Mouse (Mus musculus): ENCODE results near the gene Kcnj6. TPM values are rescaled to one million over a fixed set of nuclear protein-coding genes. Genes with fewer than 3 reads are reported as not detected.

The Kcnj6 gene
- polyA plus RNA-seq, 1 experiment from 2014 or later, result 0.19 TPM

DNA sequence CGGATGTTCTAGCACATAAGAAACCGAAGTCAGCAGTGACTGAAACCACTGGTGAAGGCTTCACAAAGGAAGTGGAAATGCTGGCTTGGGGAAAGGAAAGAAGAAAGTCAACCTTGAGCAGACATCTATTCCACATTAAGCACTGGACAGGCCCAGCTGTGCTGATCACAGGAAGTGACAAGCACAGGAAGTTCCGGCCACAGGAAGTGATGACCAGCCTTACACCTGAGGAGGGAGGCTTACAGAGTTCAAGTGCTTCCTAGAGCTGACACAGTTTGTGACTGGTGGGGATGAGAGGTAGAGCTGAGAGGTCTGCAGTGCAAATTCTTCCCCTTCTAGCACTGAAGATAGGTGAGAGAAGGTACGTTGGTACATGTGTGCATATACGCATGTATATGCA lies 151.5 kb downstream of the Kcnj6 start:
- 90% methylated on average over 5 of the region's 5 CpGs for WGBS
- Histone ChIP-seq H3K4me1 (ENCODE audit: control insufficient read depth, insufficient read depth, low read length) (no peaks in the 10 kb centered on the region), H3K9ac (ENCODE audit: low read length) (no peak overlapping the region), H3K27me3 (ENCODE audit: control insufficient read depth, insufficient read depth, low read length) (no peaks in the 10 kb centered on the region), H3K9me3 (replicated peaks; ENCODE audit: control insufficient read depth, low read length) (no peaks in the 10 kb centered on the region), H3K4me2 (ENCODE audit: low read depth, low read length) (no peak overlapping the region), H3K27ac (ENCODE audit: low read length) (no peak overlapping the region), H3K36me3 (ENCODE audit: control insufficient read depth, insufficient read depth, low read length) (no peaks in the 10 kb centered on the region), H3K4me3 (replicated peaks; ENCODE audit: low read length) (no peak overlapping the region)
- no peak for ATAC-seq (ENCODE audit: insufficient read depth, low FRiP score)

DNA sequence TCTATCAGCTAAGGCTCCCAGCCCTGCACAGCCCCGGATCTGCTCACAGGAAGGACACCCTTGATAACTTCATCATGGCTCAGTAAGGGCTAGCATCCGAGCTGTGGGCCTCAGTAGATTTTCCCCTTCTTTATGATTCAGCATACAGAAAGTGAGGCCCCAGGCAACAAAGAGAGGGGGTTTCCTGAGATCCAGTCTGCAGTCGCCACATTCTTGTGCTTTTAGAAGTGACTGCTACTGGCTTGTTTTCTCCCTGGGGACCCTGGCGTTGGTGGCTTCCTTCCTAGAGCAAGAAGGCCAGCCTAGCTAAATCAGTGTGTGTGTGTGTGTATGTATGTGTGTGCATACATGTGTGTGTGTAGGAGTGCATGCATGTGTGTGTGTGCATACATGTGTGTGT lies 152.7 kb downstream of the Kcnj6 start:
- Histone ChIP-seq H3K9ac (ENCODE audit: low read length) (no peak overlapping the region), H3K4me1 (ENCODE audit: control insufficient read depth, insufficient read depth, low read length) (no peaks in the 10 kb centered on the region), H3K27ac (ENCODE audit: low read length) (no peak overlapping the region), H3K9me3 (replicated peaks; ENCODE audit: control insufficient read depth, low read length) (no peaks in the 10 kb centered on the region), H3K4me2 (ENCODE audit: low read depth, low read length) (no peak overlapping the region), H3K36me3 (ENCODE audit: control insufficient read depth, insufficient read depth, low read length) (no peaks in the 10 kb centered on the region), H3K27me3 (ENCODE audit: control insufficient read depth, insufficient read depth, low read length) (no peaks in the 10 kb centered on the region), H3K4me3 (replicated peaks; ENCODE audit: low read length) (no peak overlapping the region)
- no peak for ATAC-seq (ENCODE audit: insufficient read depth, low FRiP score)
- 54% methylated on average over 4 of the region's 4 CpGs for WGBS

DNA sequence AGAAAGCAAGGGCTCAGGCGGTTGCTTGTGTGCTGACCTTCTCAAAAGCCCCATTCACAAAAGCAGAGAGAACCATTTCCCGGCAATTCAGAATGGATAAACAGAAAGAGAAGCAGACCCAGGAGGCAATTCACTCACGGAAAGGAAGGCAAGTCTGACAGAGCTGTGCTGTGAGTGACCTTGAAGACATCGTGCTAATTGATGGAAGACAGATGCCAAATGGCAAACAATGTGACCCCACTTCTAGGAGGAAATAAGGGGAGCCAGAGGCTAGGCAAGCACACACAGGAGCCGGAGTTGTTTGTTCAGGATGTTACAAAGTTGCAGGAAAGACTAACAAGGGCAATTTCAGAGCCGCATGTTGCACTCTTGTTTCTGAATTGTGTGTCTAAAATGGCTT lies 158.1 kb downstream of the Kcnj6 start:
- 22% methylated on average over 6 of the region's 6 CpGs for WGBS
- Histone ChIP-seq H3K36me3 (ENCODE audit: control insufficient read depth, insufficient read depth, low read length) (no peaks in the 10 kb centered on the region), H3K9me3 (replicated peaks; ENCODE audit: control insufficient read depth, low read length) (no peaks in the 10 kb centered on the region), H3K27me3 (ENCODE audit: control insufficient read depth, insufficient read depth, low read length) (no peaks in the 10 kb centered on the region), H3K4me1 (ENCODE audit: control insufficient read depth, insufficient read depth, low read length) (peaks cover 8% of the 10 kb centered on the region; the same call in 1 of the 2 replicates), H3K4me3 (replicated peaks; ENCODE audit: low read length) (no peak overlapping the region), H3K27ac (ENCODE audit: low read length) (no peak overlapping the region), H3K4me2 (ENCODE audit: low read depth, low read length) (no peak overlapping the region), H3K9ac (ENCODE audit: low read length) (no peak overlapping the region)
- no peak for ATAC-seq (ENCODE audit: insufficient read depth, low FRiP score)

DNA sequence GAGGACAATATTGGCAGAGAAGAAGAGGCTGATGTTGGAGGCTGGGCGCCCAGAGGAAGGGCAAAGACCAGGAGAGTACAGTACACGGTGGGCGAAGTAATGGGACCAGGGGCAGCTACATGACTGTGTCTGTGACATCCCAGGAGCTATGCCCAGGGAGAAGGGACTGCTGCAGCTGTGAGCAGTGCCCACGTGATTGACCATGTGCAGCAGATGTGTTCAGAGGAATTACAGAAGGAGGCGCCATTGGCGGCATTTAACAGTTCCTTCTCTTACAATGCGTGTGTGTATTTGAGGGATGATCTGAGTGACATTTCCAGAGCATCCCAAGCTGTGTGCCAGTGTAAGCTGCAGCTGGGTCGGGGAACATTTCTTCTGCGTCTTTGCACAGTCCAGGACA lies 159.6 kb downstream of the Kcnj6 start:
- H3K27ac ChIP-seq (ENCODE audit: low read length), result no peak overlapping the region
- 83% methylated on average over 9 of the region's 9 CpGs for WGBS
- peaks cover 8% of the 10 kb centered on the region; the same call in 1 of the 2 replicates for H3K4me1 ChIP-seq (ENCODE audit: control insufficient read depth, insufficient read depth, low read length)
- no peaks in the 10 kb centered on the region for H3K36me3 ChIP-seq (ENCODE audit: control insufficient read depth, insufficient read depth, low read length)
- no peak overlapping the region for H3K9ac ChIP-seq (ENCODE audit: low read length)
- H3K4me2 ChIP-seq (ENCODE audit: low read depth, low read length), result no peak overlapping the region
- H3K9me3 ChIP-seq (replicated peaks; ENCODE audit: control insufficient read depth, low read length), result no peaks in the 10 kb centered on the region
- no peaks in the 10 kb centered on the region for H3K27me3 ChIP-seq (ENCODE audit: control insufficient read depth, insufficient read depth, low read length)
- H3K4me3 ChIP-seq (replicated peaks; ENCODE audit: low read length), result no peak overlapping the region
- no peak for ATAC-seq (ENCODE audit: insufficient read depth, low FRiP score)

DNA sequence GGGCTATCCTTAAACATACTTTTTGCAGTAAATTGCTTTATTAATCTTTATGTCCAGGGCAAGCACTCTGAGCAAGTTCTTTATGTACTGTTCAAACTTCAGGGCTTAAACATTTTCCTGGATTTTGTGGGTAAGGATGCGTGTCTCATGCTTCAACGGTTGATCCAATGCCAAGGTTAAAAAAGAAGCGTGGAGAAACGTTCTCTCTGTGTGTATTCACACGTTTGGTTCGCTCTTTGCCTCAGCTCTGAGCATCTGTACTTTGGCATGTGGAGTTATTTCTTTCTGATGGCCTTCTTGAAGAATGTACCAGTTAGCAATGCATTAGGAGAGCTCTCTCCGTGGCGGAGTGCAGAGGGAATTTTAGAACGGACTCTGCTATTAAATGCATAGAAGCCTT lies 163.0 kb downstream of the Kcnj6 start:
- H3K4me2 ChIP-seq (ENCODE audit: low read depth, low read length), result no peak overlapping the region
- H3K36me3 ChIP-seq (ENCODE audit: control insufficient read depth, insufficient read depth, low read length), result no peaks in the 10 kb centered on the region
- ATAC-seq (ENCODE audit: insufficient read depth, low FRiP score), result no peak
- H3K9ac ChIP-seq (ENCODE audit: low read length), result no peak overlapping the region
- H3K4me1 ChIP-seq (ENCODE audit: control insufficient read depth, insufficient read depth, low read length), result peaks cover 5% of the 10 kb centered on the region; the same call in 1 of the 2 replicates
- H3K9me3 ChIP-seq (replicated peaks; ENCODE audit: control insufficient read depth, low read length), result no peaks in the 10 kb centered on the region
- 81% methylated on average over 9 of the region's 9 CpGs for WGBS
- H3K4me3 ChIP-seq (replicated peaks; ENCODE audit: low read length), result no peak overlapping the region
- H3K27me3 ChIP-seq (ENCODE audit: control insufficient read depth, insufficient read depth, low read length), result no peaks in the 10 kb centered on the region
- no peak overlapping the region for H3K27ac ChIP-seq (ENCODE audit: low read length)

DNA sequence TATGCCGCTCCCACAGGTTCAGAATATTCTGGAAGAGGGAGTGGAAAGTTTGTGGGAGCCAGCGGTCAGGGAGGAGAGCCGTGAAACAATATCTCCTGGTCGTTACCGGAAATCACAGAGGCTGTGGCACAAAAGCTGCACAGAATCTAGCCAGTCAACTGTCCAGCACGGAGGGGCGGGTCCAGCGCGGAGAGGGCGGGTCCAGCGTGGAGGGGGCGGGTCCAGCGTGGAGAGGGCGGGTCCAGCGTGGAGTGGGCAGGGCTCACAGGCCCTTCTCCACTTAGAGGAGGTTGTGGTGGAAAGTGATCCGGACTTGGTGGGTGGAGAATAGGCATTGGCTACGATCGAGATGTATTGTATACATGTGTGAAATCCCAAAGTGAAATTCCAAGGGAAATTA lies 169.3 kb downstream of the Kcnj6 start:
- WGBS, result 81% methylated on average over 18 of the region's 18 CpGs
- H3K9ac ChIP-seq (ENCODE audit: low read length), result no peak overlapping the region
- no peak overlapping the region for H3K4me3 ChIP-seq (replicated peaks; ENCODE audit: low read length)
- H3K4me2 ChIP-seq (ENCODE audit: low read depth, low read length), result no peak overlapping the region
- H3K4me1 ChIP-seq (ENCODE audit: control insufficient read depth, insufficient read depth, low read length), result 0 out of 2 replicates have a peak, but pooled peaks cover 8% of the 10 kb centered on the region
- ATAC-seq (ENCODE audit: insufficient read depth, low FRiP score), result no peak
- no peak overlapping the region for H3K27ac ChIP-seq (ENCODE audit: low read length)
- no peaks in the 10 kb centered on the region for H3K9me3 ChIP-seq (replicated peaks; ENCODE audit: control insufficient read depth, low read length)
- no peaks in the 10 kb centered on the region for H3K27me3 ChIP-seq (ENCODE audit: control insufficient read depth, insufficient read depth, low read length)
- no peaks in the 10 kb centered on the region for H3K36me3 ChIP-seq (ENCODE audit: control insufficient read depth, insufficient read depth, low read length)

DNA sequence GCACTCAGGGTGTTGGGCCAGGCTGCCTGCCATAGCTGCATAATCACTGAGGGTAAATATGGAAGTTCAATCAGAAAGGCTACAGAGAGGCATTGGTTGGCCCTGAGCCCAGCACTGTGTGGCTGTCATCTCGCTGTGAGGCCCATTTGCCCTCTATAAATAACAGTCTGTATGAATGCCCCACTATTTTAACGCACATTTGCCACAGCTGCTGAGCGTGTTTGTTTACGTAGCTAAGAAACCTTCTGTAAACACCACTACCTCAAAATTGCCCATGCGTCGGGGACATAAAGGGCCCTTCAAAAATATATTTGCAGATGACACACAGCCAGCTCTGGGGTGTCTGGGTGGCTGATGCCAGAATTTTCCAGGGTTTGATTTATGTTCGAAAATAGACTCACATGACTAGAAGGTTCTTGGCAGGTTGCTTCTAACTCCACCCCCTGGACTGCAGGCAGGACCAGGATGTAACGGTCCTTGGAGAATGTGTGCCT lies 170.4 kb downstream of the Kcnj6 start:
- no peak overlapping the region for H3K27ac ChIP-seq (ENCODE audit: low read length)
- 26% methylated on average over 8 of the region's 8 CpGs for WGBS
- no peak overlapping the region for H3K4me2 ChIP-seq (ENCODE audit: low read depth, low read length)
- ATAC-seq (ENCODE audit: insufficient read depth, low FRiP score), result peak; percentile 68
- H3K9me3 ChIP-seq (replicated peaks; ENCODE audit: control insufficient read depth, low read length), result no peaks in the 10 kb centered on the region
- H3K27me3 ChIP-seq (ENCODE audit: control insufficient read depth, insufficient read depth, low read length), result no peaks in the 10 kb centered on the region
- no peak overlapping the region for H3K9ac ChIP-seq (ENCODE audit: low read length)
- no peak overlapping the region for H3K4me3 ChIP-seq (replicated peaks; ENCODE audit: low read length)
- no peaks in the 10 kb centered on the region for H3K36me3 ChIP-seq (ENCODE audit: control insufficient read depth, insufficient read depth, low read length)
- H3K4me1 ChIP-seq (ENCODE audit: control insufficient read depth, insufficient read depth, low read length), result 0 out of 2 replicates have a peak, but pooled peaks cover 8% of the 10 kb centered on the region

DNA sequence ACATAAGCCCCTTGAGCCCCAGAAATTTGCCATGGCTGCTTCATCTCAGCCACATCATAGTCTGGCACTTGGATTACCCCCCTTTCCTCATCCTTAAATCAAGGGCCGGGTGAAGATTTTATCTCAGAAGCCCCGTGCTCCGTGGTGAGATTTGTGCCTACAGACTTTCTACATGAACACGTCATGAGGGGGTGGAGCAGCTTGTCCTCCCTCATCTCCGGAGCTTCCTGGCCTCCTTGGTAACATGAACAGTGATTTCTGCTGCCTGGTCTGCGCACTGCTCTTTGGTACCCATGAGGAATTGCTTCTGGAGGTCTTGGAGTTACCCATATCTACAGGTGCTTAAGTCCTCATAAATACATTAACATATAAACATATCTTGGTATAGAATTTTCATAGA lies 172.2 kb downstream of the Kcnj6 start:
- Histone ChIP-seq H3K4me3 (replicated peaks; ENCODE audit: low read length) (no peak overlapping the region), H3K9ac (ENCODE audit: low read length) (no peak overlapping the region), H3K27me3 (ENCODE audit: control insufficient read depth, insufficient read depth, low read length) (no peaks in the 10 kb centered on the region), H3K4me1 (ENCODE audit: control insufficient read depth, insufficient read depth, low read length) (0 out of 2 replicates have a peak, but pooled peaks cover 8% of the 10 kb centered on the region), H3K27ac (ENCODE audit: low read length) (no peak overlapping the region), H3K9me3 (replicated peaks; ENCODE audit: control insufficient read depth, low read length) (no peaks in the 10 kb centered on the region), H3K36me3 (ENCODE audit: control insufficient read depth, insufficient read depth, low read length) (no peaks in the 10 kb centered on the region), H3K4me2 (ENCODE audit: low read depth, low read length) (no peak overlapping the region)
- no peak for ATAC-seq (ENCODE audit: insufficient read depth, low FRiP score)
- 77% methylated on average over 6 of the region's 6 CpGs for WGBS

DNA sequence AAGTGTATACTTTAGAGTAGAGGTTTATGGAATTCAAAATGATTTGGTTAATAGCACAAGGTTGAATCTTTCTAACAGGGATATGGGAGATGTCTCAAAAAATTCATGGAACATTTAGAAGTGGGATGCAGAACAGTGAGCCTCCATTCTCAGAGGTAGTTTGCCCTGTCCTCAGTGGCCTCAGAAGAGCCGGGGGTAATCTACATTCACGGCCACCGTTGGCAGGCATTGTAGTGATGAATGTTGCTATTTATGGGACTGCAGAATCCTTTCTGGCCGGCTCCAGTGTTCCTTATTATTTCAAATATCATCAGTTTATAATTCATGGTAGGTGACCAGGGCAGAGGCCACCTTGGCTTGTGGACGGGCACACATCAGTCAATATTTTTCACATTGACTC lies 174.9 kb downstream of the Kcnj6 start:
- no peaks in the 10 kb centered on the region for H3K9me3 ChIP-seq (replicated peaks; ENCODE audit: control insufficient read depth, low read length)
- WGBS, result 74% methylated on average over 5 of the region's 5 CpGs
- H3K9ac ChIP-seq (ENCODE audit: low read length), result no peak overlapping the region
- H3K4me2 ChIP-seq (ENCODE audit: low read depth, low read length), result no peak overlapping the region
- no peaks in the 10 kb centered on the region for H3K27me3 ChIP-seq (ENCODE audit: control insufficient read depth, insufficient read depth, low read length)
- ATAC-seq (ENCODE audit: insufficient read depth, low FRiP score), result no peak
- 0 out of 2 replicates have a peak, but pooled peaks cover 7% of the 10 kb centered on the region for H3K4me1 ChIP-seq (ENCODE audit: control insufficient read depth, insufficient read depth, low read length)
- no peak overlapping the region for H3K27ac ChIP-seq (ENCODE audit: low read length)
- no peak overlapping the region for H3K4me3 ChIP-seq (replicated peaks; ENCODE audit: low read length)
- no peaks in the 10 kb centered on the region for H3K36me3 ChIP-seq (ENCODE audit: control insufficient read depth, insufficient read depth, low read length)

DNA sequence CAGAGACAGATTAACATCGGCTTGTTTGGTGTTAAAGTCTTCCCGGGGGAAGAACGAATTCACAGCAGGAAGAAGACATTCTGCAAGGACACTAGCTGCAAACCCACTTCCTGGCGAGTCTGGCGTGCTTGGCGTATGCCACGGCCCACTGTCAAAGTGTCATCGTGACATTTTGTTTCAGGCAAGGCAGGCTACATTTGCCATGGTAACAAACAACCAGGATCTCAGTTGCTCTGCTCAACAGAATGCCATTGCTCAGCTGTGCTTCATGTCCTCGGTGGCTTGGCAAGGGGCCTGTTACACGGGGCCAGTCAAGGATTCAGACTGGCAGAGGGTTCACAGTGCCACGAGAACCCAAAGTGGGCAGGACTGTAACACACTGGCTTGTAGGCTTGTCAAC lies 175.9 kb downstream of the Kcnj6 start:
- Histone ChIP-seq H3K36me3 (ENCODE audit: control insufficient read depth, insufficient read depth, low read length) (no peaks in the 10 kb centered on the region), H3K9me3 (replicated peaks; ENCODE audit: control insufficient read depth, low read length) (no peaks in the 10 kb centered on the region), H3K9ac (ENCODE audit: low read length) (no peak overlapping the region), H3K27ac (ENCODE audit: low read length) (no peak overlapping the region), H3K27me3 (ENCODE audit: control insufficient read depth, insufficient read depth, low read length) (no peaks in the 10 kb centered on the region), H3K4me1 (ENCODE audit: control insufficient read depth, insufficient read depth, low read length) (no peaks in the 10 kb centered on the region), H3K4me3 (replicated peaks; ENCODE audit: low read length) (no peak overlapping the region), H3K4me2 (ENCODE audit: low read depth, low read length) (no peak overlapping the region)
- WGBS, result 76% methylated on average over 11 of the region's 11 CpGs
- ATAC-seq (ENCODE audit: insufficient read depth, low FRiP score), result no peak
